Mouse (Mus musculus) layer of hippocampus, adult 2 months (tissue): ENCODE measurements around the gene Tkt. TPM values are rescaled to one million over a fixed set of nuclear protein-coding genes. Genes with fewer than 3 reads are reported as not detected.

Source experiments
- DNase-seq, 2 experiments: peaks; one replicate each; pipeline ENCODE4 v3.0.0; 2022; ENCODE audit warnings: low spot score in 2 of 2
- H3K27ac ChIP-seq: fragments of 200-600 bp; 2 replicates; pipeline ENCODE4 v1.8.1; 2022
- H3K4me3 ChIP-seq: fragments of 200-600 bp; 2 replicates; pipeline ENCODE4 v1.8.1; 2022; ENCODE audit warnings: mild to moderate bottlenecking
- CTCF ChIP-seq: fragments of 200-600 bp; conservative IDR thresholded peaks from 2 replicates; pipeline ENCODE4 v1.8.1; 2022; ENCODE audit warnings: antibody characterized with exemption, mild to moderate bottlenecking, moderate library complexity
- long read RNA-seq, 2 experiments: library from polyadenylated mRNA; stranded (forward); transcript quantifications; one replicate each; pipeline ENCODE4 v2.0.0; 2021; ENCODE audit warnings: borderline mapping rate in 2 of 2
- total RNA-seq, 2 experiments: library from RNA; stranded (reverse); gene quantifications; 2 replicates each; pipeline ENCODE4 v1.2.3; 2021

Gene Tkt
- total RNA-seq: 100 to 1,000 TPM; 162 to 164 TPM
- long read RNA-seq, experiment 1, transcript Tkt-201 (14 exons, 3,223 nt): major isoform, 26 of 34 reads
- long read RNA-seq, experiment 1, partial matches to known transcripts: 7 of 34 reads
- long read RNA-seq, experiment 1, other reads (novel, unspliced or antisense): 1 of 34 reads
- long read RNA-seq, experiment 2, transcript Tkt-201 (14 exons, 3,223 nt): major isoform, 26 of 41 reads
- long read RNA-seq, experiment 2, partial matches to known transcripts: 10 of 41 reads
- long read RNA-seq, experiment 2, other reads (novel, unspliced or antisense): 3 of 41 reads

DNA sequence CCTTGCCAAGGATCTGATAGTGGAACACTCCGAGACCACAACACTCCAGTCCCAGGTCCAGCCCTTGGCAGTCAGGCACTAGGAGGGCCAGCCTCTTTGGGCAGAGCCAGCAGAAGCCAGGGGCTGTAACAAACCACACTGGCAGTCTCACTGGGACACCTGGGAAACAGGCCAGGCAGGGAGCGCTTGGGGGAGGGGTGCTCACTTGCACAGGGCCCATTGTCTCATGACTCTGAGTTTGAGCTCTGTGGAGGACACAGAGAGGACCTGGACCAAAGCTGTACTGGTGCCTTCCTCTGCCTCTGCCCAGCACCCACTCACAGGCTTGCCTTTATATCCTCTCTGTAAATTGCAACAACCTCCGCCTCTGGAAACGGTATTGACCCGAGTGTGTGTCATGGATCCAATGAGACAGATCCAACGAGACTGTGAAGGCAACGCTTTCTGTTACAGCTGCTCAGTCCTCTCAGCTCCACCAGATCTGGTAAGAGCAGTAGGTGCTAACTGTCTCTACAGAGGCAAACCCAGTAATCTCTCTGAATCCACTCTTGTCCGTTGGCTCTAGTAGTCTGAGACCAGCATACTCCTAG, at the start of gene Tkt:
Gene Tkt (plus strand): TSS at position 229 of the 590 bp plus-strand sequence.
- H3K4me3 ChIP-seq: peak within 1 kb of the TSS; percentile 93
- TF ChIP-seq CTCF: no peak
- DNase-seq: peak; percentile 79 to 85
- H3K27ac ChIP-seq: peak within 1 kb of the TSS; percentile 94

DNA sequence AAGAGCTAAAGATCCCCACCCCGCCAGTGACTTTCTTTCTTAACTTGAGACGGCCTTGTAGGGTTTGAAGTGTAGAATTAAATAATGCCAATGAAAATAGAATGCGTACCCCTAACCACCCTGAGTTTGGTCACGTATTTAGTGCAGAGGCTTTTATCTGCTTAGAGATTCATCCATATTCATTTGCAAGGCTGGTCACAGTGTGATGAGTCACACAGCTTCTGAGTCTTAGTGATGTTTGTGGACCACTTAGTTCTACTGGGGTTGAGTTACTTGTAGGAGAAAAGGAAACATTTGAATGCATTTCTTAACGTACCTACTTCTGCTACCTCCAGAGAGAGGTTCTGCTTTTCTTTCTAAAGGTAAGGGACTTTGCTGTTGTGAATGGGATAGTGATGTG, 43.2 kb upstream of the Tkt start:
- DNase-seq: no peak
- Histone ChIP-seq H3K4me3 (no peak overlapping the region), H3K27ac (no peak overlapping the region)
- no peak for TF ChIP-seq CTCF

DNA sequence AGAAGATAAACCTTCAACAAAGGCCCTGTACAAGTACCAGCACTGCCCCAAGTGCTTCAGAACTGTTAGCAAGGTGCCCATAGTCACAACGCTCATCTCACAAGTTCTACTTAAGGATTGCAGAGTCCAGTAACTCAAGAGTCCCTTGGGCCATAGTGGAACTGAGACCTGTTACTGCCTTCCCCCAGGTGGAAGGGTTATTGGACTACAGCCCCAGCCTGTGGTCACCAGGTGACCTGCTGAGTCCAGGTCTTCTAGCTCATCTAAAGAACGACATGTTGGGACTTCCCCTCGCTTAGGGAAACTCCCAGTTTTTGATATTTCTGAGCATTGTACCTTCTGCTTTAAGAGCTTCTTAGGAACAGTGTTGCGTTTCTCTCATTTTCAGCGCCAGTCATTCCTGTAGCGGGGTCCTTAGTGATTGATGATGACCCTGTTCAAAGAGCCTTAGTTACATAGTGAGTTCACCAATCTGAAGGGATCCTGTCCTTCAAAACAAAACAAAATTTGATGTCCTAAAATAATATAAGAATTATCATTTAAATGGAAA, 37.9 kb upstream of the Tkt start:
- H3K27ac ChIP-seq: no peak overlapping the region
- H3K4me3 ChIP-seq: no peak overlapping the region
- no peak for TF ChIP-seq CTCF
- DNase-seq: no peak

DNA sequence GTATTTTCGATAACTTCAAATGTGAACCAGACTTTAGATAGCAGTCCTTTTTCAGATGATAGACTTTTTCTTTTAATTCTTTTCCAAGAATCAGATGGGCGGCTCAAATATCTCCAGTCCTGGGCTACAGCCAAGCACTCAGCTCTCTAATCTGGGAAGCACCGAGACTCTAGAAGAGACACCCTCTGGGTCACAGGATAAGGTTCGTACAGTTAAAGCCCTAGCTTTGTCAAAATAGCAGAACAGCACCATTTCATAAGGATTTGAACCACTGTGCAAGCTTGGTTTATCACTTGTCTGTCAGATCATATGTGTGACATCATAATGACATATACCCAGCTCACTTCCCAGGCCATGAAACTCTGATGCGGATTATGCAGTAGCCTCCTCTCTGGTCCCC, 35.3 kb upstream of the Tkt start:
- H3K27ac ChIP-seq: no peak overlapping the region
- DNase-seq: no peak
- no peak overlapping the region for H3K4me3 ChIP-seq
- TF ChIP-seq CTCF: no peak

DNA sequence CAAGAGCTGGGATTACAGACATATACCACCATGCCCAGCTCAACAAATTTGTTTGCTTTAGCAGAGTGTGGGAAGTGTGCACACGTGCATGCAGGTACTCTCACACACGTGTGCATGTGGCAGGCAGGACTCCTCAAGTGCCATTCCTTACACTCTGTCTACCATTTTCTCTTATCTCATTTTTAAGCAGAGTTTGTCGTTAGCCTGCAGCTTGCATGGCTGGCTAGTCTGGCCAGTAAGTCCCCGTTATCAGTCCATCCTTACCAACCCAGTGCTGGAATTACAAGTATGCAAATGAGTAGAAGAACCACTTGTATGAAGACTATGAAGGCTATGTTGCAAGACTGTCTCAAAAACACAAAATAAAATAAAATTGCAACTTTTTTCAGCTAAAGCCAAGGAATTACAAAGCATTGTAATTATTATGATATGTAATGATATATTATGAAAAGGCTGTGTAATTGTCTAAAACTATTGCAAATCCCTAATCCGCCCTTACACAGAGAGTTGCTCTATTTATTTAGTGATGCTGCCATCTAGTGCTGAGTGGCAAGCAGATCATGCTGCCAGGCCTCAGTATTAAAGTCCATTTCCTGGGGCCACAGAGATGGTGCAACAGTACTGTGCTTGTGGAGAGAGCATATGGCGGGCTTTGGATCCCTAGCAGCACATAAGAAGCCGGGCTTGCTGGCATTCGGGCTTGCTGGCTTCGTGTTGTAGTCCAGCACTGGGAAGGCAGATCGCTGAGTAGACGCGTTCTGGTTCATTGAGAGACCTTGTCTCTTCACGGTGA, 32.0 kb upstream of the Tkt start:
- TF ChIP-seq CTCF: peak; percentile 82
- H3K4me3 ChIP-seq: no peak overlapping the region
- peak in 1 of 2 experiments; percentile 36 for DNase-seq
- no peak overlapping the region for H3K27ac ChIP-seq

DNA sequence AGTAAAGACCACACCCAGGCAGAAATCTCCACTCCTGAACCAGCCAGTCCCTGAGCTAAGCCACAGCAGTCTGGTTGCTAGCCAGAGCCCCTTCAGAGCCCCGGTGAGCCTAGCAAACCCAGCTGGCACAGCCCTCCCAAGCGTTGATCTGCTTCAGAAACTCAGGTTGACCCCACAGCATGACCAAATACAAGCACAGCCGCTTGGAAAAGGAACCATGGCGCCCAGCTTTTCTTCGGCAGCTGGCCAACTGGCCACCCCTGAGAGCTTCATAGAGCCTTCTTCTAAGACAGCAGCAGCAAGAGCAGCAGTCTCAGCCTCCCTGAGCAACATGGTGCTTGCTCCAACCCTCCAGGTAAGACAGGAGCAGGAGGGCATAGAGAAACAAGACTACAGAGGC, 28.8 kb upstream of the Tkt start:
- DNase-seq: no peak
- H3K4me3 ChIP-seq: no peak overlapping the region
- TF ChIP-seq CTCF: no peak
- peak overlapping the region; percentile 67 for H3K27ac ChIP-seq

DNA sequence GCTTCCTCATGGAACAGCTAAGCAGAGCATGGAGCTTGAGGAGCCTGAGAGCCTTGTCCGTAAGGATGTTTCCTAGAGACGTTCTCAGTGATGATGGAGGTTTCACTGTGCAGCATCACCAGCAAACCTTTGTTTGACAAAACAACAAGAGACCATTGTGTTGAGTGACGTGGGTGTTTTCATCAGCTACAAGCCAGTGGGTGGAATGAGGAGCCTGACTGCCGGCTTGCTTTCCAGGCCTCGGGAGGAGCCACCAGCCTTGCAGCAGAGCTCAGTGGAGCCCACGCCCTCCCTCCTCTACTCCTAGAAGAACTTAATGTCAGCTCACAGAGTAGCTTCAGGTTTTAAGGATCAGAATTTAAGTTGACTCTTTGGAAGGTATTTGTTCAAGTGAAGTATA, 24.8 kb upstream of the Tkt start:
- no peak for TF ChIP-seq CTCF
- Histone ChIP-seq H3K4me3 (no peak overlapping the region; the same call in 1 of the 2 replicates), H3K27ac (peak overlapping the region; percentile 84)
- peak; percentile 53 to 73 for DNase-seq

DNA sequence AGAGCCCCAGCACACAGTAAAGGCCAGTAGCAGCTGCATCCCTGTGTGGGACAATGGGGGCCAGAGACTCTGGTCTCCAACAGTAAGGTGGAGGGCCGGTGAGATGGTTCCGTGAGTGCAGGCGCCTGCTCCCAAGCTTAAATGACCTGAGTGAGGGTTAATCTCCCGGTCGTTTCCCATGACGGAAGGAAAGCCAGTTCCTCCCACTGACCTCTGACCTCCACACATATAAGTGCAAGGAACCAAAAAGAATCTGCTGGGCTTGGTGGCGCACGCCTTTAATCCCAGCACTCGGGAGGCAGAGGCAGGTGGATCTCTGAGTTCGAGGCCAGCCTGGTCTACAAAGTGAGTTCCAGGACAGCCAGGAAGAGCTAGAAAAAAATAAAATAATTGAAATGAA, 19.8 kb upstream of the Tkt start:
- no peak for TF ChIP-seq CTCF
- no peak overlapping the region for H3K27ac ChIP-seq
- no peak for DNase-seq
- H3K4me3 ChIP-seq: no peak overlapping the region

DNA sequence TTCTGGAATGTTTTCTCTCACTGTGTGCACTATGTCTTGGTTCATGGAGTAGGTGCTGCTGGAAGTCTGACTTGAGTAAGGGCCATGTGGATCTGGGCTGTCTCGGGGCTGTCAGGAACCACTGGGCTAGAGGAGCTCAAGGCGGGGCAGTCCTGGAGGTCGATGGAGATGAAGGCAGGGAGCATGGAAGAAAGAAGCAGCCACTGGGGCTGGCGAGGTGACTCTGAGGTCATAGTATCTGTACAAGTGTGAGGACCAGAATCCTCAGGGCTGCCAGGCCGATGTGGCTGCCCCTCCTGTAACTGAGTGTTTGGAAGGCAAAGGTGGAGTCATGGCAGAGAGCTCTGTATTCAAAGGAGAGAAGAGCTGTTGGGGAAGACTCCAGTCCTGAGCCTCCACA, 19.2 kb upstream of the Tkt start:
- no peak for TF ChIP-seq CTCF
- H3K4me3 ChIP-seq: no peak overlapping the region
- H3K27ac ChIP-seq: no peak overlapping the region
- DNase-seq: no peak

DNA sequence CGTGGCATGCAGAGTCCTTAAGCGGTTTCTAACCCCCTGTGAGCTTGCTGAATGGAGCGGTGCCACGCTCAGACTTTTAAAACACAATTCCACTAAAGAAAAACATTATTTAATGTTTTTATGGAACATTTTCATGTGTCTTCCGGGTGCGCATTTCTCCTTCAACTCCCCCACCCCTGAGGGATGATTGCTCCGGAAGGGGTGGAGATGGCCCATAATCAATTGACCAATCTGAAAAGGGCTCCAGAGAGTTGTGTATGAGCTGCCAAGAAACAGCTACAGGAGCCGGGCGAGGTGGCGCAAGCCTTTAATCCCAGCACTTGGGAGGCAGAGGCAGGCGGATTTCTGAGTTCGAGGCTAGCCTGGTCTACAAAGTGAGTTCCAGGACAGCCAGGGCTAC, 18.7 kb upstream of the Tkt start:
- Histone ChIP-seq H3K27ac (no peak overlapping the region), H3K4me3 (no peak overlapping the region)
- no peak for TF ChIP-seq CTCF
- DNase-seq: no peak

DNA sequence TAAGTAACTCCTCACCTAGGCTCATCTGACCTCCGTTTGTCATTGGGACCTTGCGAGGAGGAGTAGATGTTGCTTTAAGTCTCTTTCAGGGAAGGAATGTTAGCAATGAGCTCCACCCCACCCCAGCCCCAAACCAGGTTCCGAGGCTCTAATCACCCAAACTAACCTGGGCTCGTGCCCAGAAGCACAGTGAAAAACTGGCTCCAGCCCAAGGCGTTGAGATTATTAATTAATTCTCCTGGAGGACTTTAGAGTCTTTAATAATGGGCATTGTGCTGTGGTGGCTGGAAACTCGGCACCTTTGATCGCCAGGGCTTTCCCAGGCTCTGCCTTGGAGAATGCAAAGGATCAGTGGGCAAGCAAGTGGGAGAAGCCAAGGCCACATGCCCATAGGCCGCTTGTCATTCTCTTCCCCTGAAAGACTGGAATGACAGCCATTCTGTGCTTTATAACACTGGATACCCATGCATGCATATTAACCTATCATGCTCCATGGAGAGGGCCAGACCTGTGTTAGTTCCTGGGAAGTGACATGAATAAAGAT, 17.4 kb upstream of the Tkt start:
- H3K4me3 ChIP-seq: no peak overlapping the region
- no peak overlapping the region for H3K27ac ChIP-seq
- DNase-seq: no peak
- no peak for TF ChIP-seq CTCF

DNA sequence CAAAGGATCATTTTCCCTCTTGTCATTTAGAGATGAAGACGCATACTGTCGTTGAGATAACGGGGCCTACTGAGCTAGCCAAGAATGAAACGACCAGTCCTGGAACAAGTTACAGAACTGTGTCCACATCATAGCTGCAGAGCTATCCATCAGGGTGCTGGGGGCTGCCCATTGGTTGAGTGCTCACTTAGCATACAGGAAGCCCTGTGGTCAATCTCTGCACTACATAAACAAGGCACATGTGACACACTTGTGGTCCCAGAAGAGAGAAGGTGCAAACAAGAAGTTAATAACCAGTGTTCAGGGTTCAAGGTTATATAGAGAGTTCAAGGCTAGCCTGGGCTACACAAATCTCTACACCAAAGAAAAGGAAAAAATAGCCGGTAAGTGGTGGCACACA, 16.7 kb upstream of the Tkt start:
- DNase-seq: no peak
- no peak overlapping the region for H3K27ac ChIP-seq
- H3K4me3 ChIP-seq: no peak overlapping the region
- no peak for TF ChIP-seq CTCF

DNA sequence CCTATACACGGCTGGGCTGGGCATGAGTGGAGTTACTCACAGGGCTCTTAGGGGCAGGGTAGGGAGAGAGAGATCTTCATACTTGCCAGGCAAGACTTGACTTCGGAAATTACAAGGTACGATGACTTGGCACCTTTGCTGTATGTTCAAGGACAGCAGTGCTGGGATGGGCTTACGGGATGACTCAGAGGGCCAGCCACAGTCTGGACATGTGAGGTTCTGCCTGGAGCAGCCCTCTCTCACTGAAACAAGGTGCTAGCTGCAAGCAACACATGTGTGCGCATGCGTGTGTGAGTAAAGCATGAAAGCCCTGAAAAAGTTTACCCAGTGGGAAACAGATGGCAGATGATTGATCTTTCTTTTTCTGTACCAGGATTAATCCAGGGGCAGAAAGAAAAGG, 16.3 kb upstream of the Tkt start:
- no peak for TF ChIP-seq CTCF
- H3K27ac ChIP-seq: no peak overlapping the region
- DNase-seq: no peak
- no peak overlapping the region for H3K4me3 ChIP-seq
